Mouse (Mus musculus): ENCODE measurements around the gene Art5.

DNA sequence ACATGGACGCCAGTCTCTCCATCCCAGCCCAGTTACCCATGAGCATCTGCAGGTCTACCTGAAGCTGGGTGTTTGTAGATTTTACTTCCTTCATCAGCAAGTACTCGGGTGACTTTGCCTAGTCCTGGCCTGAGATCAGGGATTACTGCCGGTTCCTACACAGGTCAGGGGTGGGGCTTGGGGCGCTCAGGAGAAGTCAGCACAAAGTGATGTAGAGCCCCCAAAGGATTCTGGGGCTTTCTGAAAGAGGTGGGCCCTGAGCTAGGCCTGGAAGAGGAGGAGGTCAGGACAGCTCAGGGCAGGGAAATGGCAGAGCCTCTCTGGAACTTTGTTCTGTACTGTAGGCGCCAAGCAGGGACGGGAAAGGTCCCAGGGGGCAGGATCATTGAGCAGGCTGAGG, 6.6 kb downstream of the Art5 start:
- no peak for TF ChIP-seq CTCF (conservative IDR thresholded peaks at IDR 0.05; ENCODE audit: low read length)
- TF ChIP-seq POU5F1 (IDR thresholded peaks at IDR 0.05; ENCODE audit: borderline replicate concordance, low read length): no peak

Data from E14TG2a.4 (cell line).